Mouse (Mus musculus) neural tube, embryonic 12.5 days (tissue): ENCODE measurements at regions not wholly inside any gene's neighbourhood (a gene's known extent, or its start where the extent isn't known, plus 50 kb on each side); places are given as distances from the start of the nearest gene placed in this dataset.

Experiments used
- ATAC-seq: fragments of 200-750 bp; cut with Nextera tagmentation; 2 replicates; pipeline ENCODE4 v1.8.0; 2017; ENCODE audit warnings: low read depth, mild to moderate bottlenecking, moderate TSS enrichment, moderate library complexity; ENCODE audit not compliant: low FRiP score
- H3K27ac ChIP-seq: fragments of 300-500 bp; sonication (generic); 2 replicates; pipeline ENCODE4 v1.5.1; 2016
- H3K27me3 ChIP-seq: fragments of 300-500 bp; sonication (generic); replicated peaks from 2 replicates; pipeline ENCODE4 v1.6.1; 2016; ENCODE audit warnings: mild to moderate bottlenecking
- H3K36me3 ChIP-seq: fragments of 300-500 bp; sonication (generic); 2 replicates; pipeline ENCODE4 v1.6.1; 2016; ENCODE audit warnings: mild to moderate bottlenecking
- H3K4me1 ChIP-seq: fragments of 300-500 bp; sonication (generic); 2 replicates; pipeline ENCODE4 v1.6.1; 2016
- H3K4me2 ChIP-seq: fragments of 300-500 bp; sonication (generic); replicated peaks from 2 replicates; pipeline ENCODE4 v1.6.1; 2016; ENCODE audit warnings: mild to moderate bottlenecking
- H3K4me3 ChIP-seq: fragments of 300-500 bp; sonication (generic); 2 replicates; pipeline ENCODE4 v1.5.1; 2016
- H3K9ac ChIP-seq: fragments of 300-500 bp; sonication (generic); 2 replicates; pipeline ENCODE4 v1.6.1; 2016; ENCODE audit warnings: mild to moderate bottlenecking
- H3K9me3 ChIP-seq: fragments of 300-500 bp; sonication (generic); 2 replicates; pipeline ENCODE4 v1.6.1; 2016; ENCODE audit warnings: mild to moderate bottlenecking
- WGBS: fragments of 180-500 bp; shearing (Covaris S2); methylation state at CpG from one replicate; pipeline ENCODE4 v1.1.7; 2016; 5-methylcytosine and 5-hydroxymethylcytosine counted together

GRCm38 (mm10) chr3:34195729-34196450, 114.8 kb upstream of the Dnajc19 start:
- Histone ChIP-seq H3K4me1 (peaks cover 10% of the 10 kb centered on the region; the same call in 1 of the 2 replicates), H3K4me2 (peak overlapping the region; percentile 55), H3K27ac (no peak overlapping the region), H3K9me3 (no peaks in the 10 kb centered on the region), H3K4me3 (no peak overlapping the region), H3K9ac (no peak overlapping the region), H3K27me3 (no peaks in the 10 kb centered on the region), H3K36me3 (no peaks in the 10 kb centered on the region)
- 30% methylated on average over 13 of the region's 13 CpGs for WGBS
- ATAC-seq, result peak; percentile 52; the same call in 1 of the 2 replicates

- no peak for ATAC-seq
Observed at GRCm38 (mm10) chr3:34173416-34174097, 92.4 kb upstream of the Dnajc19 start.

GRCm38 (mm10) chr3:34172899-34173298, 91.8 kb upstream of the Dnajc19 start:
- Histone ChIP-seq H3K27ac (no peak overlapping the region), H3K4me2 (no peak overlapping the region), H3K9me3 (no peaks in the 10 kb centered on the region), H3K4me3 (no peak overlapping the region), H3K36me3 (no peaks in the 10 kb centered on the region), H3K27me3 (no peaks in the 10 kb centered on the region), H3K4me1 (no peaks in the 10 kb centered on the region), H3K9ac (no peak overlapping the region)
- ATAC-seq, result no peak
- WGBS, result 85% methylated on average over 3 of the region's 4 CpGs

More at GRCm38 (mm10) chr3:34173416-34174097, 92.4 kb upstream of the Dnajc19 start:
- Histone ChIP-seq H3K9me3 (no peaks in the 10 kb centered on the region), H3K27me3 (no peaks in the 10 kb centered on the region), H3K27ac (no peak overlapping the region), H3K9ac (no peak overlapping the region), H3K36me3 (no peaks in the 10 kb centered on the region), H3K4me3 (no peak overlapping the region), H3K4me1 (no peaks in the 10 kb centered on the region), H3K4me2 (no peak overlapping the region)
- 86% methylated on average over 6 of the region's 6 CpGs for WGBS

GRCm38 (mm10) chr3:34171893-34172292, 90.8 kb upstream of the Dnajc19 start:
- no peaks in the 10 kb centered on the region for H3K4me1 ChIP-seq
- H3K27ac ChIP-seq, result no peak overlapping the region
- no peak overlapping the region for H3K9ac ChIP-seq
- no peak for ATAC-seq
- no peak overlapping the region for H3K4me3 ChIP-seq
- H3K27me3 ChIP-seq, result no peaks in the 10 kb centered on the region
- no peaks in the 10 kb centered on the region for H3K36me3 ChIP-seq
- no peaks in the 10 kb centered on the region for H3K9me3 ChIP-seq
- no peak overlapping the region for H3K4me2 ChIP-seq
- 81% methylated on average over 6 of the region's 6 CpGs for WGBS

- ATAC-seq, result no peak
- Histone ChIP-seq H3K4me1 (no peaks in the 10 kb centered on the region), H3K4me3 (no peak overlapping the region), H3K4me2 (no peak overlapping the region), H3K27me3 (no peaks in the 10 kb centered on the region), H3K27ac (no peak overlapping the region), H3K9ac (no peak overlapping the region), H3K36me3 (no peaks in the 10 kb centered on the region), H3K9me3 (no peaks in the 10 kb centered on the region)
- WGBS, result 91% methylated on average over 1 of the region's 1 CpGs
Observed at GRCm38 (mm10) chr3:34168087-34168486, 87.0 kb upstream of the Dnajc19 start.

- Histone ChIP-seq H3K36me3 (no peaks in the 10 kb centered on the region), H3K27me3 (no peaks in the 10 kb centered on the region), H3K9ac (no peak overlapping the region), H3K4me2 (no peak overlapping the region), H3K4me3 (no peak overlapping the region), H3K9me3 (no peaks in the 10 kb centered on the region), H3K4me1 (no peaks in the 10 kb centered on the region), H3K27ac (no peak overlapping the region)
- 59% methylated on average over 2 of the region's 2 CpGs for WGBS
- no peak for ATAC-seq
Observed at GRCm38 (mm10) chr3:34150036-34150435, 68.9 kb upstream of the Dnajc19 start.

GRCm38 (mm10) chr3:34143652-34144051, 62.5 kb upstream of the Dnajc19 start:
- Histone ChIP-seq H3K4me2 (no peak overlapping the region), H3K4me3 (no peak overlapping the region), H3K36me3 (no peaks in the 10 kb centered on the region), H3K27ac (no peak overlapping the region), H3K9me3 (no peaks in the 10 kb centered on the region), H3K9ac (no peak overlapping the region), H3K27me3 (no peaks in the 10 kb centered on the region), H3K4me1 (no peaks in the 10 kb centered on the region)
- WGBS, result 83% methylated on average over 2 of the region's 2 CpGs
- ATAC-seq, result no peak

GRCm38 (mm10) chr3:34139227-34139626, 58.1 kb upstream of the Dnajc19 start:
- no peaks in the 10 kb centered on the region for H3K9me3 ChIP-seq
- ATAC-seq, result no peak
- H3K4me3 ChIP-seq, result no peak overlapping the region
- no peak overlapping the region for H3K27ac ChIP-seq
- no peaks in the 10 kb centered on the region for H3K4me1 ChIP-seq
- H3K36me3 ChIP-seq, result no peaks in the 10 kb centered on the region
- no peak overlapping the region for H3K9ac ChIP-seq
- H3K4me2 ChIP-seq, result no peak overlapping the region
- no peaks in the 10 kb centered on the region for H3K27me3 ChIP-seq
- 85% methylated on average over 9 of the region's 9 CpGs for WGBS

GRCm38 (mm10) chr3:34137984-34138383, 56.9 kb upstream of the Dnajc19 start:
- Histone ChIP-seq H3K4me1 (no peaks in the 10 kb centered on the region), H3K9me3 (no peaks in the 10 kb centered on the region), H3K27ac (no peak overlapping the region), H3K4me3 (no peak overlapping the region), H3K36me3 (no peaks in the 10 kb centered on the region), H3K9ac (no peak overlapping the region), H3K27me3 (no peaks in the 10 kb centered on the region), H3K4me2 (no peak overlapping the region)
- 88% methylated on average over 7 of the region's 7 CpGs for WGBS
- no peak for ATAC-seq

- Histone ChIP-seq H3K4me3 (no peak overlapping the region), H3K9ac (no peak overlapping the region), H3K9me3 (no peaks in the 10 kb centered on the region), H3K36me3 (no peaks in the 10 kb centered on the region), H3K4me2 (no peak overlapping the region), H3K27me3 (no peaks in the 10 kb centered on the region), H3K27ac (no peak overlapping the region), H3K4me1 (no peaks in the 10 kb centered on the region)
- 81% methylated on average over 2 of the region's 2 CpGs for WGBS
- ATAC-seq, result no peak
Observed at GRCm38 (mm10) chr3:34136385-34136784, 55.3 kb upstream of the Dnajc19 start.
